Mouse (Mus musculus): ENCODE results near the gene Dgkg. TPM values are rescaled to one million over a fixed set of nuclear protein-coding genes. Genes with fewer than 3 reads are reported as not detected.

Gene Dgkg
- polyA plus RNA-seq, 1 experiment from 2014 or later = 2.1 TPM

- Histone ChIP-seq H3K9me3 (replicated peaks; ENCODE audit: control insufficient read depth, low read length) (no peaks in the 10 kb centered on the region), H3K36me3 (ENCODE audit: control insufficient read depth, insufficient read depth, low read length) (no peaks in the 10 kb centered on the region), H3K4me3 (ENCODE audit: low read depth, low read length) (no peak overlapping the region), H3K27ac (ENCODE audit: low read depth, low read length) (no peak overlapping the region), H3K9ac (ENCODE audit: low read length) (no peak overlapping the region), H3K4me2 (ENCODE audit: low read length) (no peak overlapping the region), H3K27me3 (replicated peaks; ENCODE audit: control insufficient read depth, insufficient read depth, low read length) (no peaks in the 10 kb centered on the region), H3K4me1 (ENCODE audit: control insufficient read depth, insufficient read depth, low read length) (no peaks in the 10 kb centered on the region)
- no peak for DNase-seq (ENCODE audit: low spot score)
- WGBS = 78% methylated on average over 3 of the region's 3 CpGs
- ATAC-seq = no peak
Observed at GRCm38 (mm10) chr16:22499447-22499846, 157.6 kb downstream of the Dgkg start.

DNA sequence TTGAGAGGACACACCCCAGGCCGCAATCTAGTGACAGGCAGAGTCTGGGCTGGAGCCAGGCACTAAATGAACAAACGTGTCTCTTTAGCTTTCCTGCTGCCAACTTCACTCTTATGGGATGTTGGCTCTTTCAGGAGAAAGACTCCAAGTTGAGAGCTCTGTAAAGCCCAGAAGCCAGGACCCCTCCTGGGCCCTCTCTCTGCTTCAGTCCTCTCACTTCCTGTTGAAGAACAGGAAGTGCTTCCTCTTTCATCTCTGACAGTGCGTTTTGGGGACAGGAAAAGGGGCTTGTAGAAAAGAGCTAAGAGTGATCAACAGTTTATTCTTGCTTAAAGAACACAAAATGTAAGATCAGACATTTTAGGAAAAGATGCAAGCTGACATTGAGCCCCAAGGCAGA lies 159.0 kb downstream of the Dgkg start:
- H3K9ac ChIP-seq (ENCODE audit: low read length) = no peak overlapping the region
- DNase-seq (ENCODE audit: low spot score) (no peak), ATAC-seq (no peak)
- H3K9me3 ChIP-seq (replicated peaks; ENCODE audit: control insufficient read depth, low read length) = no peaks in the 10 kb centered on the region
- no peaks in the 10 kb centered on the region; the same call in 1 of the 2 replicates for H3K4me1 ChIP-seq (ENCODE audit: control insufficient read depth, insufficient read depth, low read length)
- 65% methylated on average over 3 of the region's 3 CpGs for WGBS
- no peak overlapping the region for H3K27ac ChIP-seq (ENCODE audit: low read depth, low read length)
- H3K4me3 ChIP-seq (ENCODE audit: low read depth, low read length) = no peak overlapping the region
- H3K27me3 ChIP-seq (replicated peaks; ENCODE audit: control insufficient read depth, insufficient read depth, low read length) = no peaks in the 10 kb centered on the region
- no peak overlapping the region for H3K4me2 ChIP-seq (ENCODE audit: low read length)
- H3K36me3 ChIP-seq (ENCODE audit: control insufficient read depth, insufficient read depth, low read length) = no peaks in the 10 kb centered on the region

- DNase-seq (ENCODE audit: low spot score) = no peak
- H3K36me3 ChIP-seq (ENCODE audit: control insufficient read depth, insufficient read depth, low read length) = no peaks in the 10 kb centered on the region
- no peaks in the 10 kb centered on the region for H3K27me3 ChIP-seq (replicated peaks; ENCODE audit: control insufficient read depth, insufficient read depth, low read length)
- H3K4me1 ChIP-seq (ENCODE audit: control insufficient read depth, insufficient read depth, low read length) = no peaks in the 10 kb centered on the region; the same call in 1 of the 2 replicates
- no peak for ATAC-seq
- no peak overlapping the region for H3K4me2 ChIP-seq (ENCODE audit: low read length)
- WGBS = 90% methylated on average over 5 of the region's 5 CpGs
- no peak overlapping the region for H3K4me3 ChIP-seq (ENCODE audit: low read depth, low read length)
- no peak overlapping the region for H3K27ac ChIP-seq (ENCODE audit: low read depth, low read length)
- no peak overlapping the region for H3K9ac ChIP-seq (ENCODE audit: low read length)
- H3K9me3 ChIP-seq (replicated peaks; ENCODE audit: control insufficient read depth, low read length) = no peaks in the 10 kb centered on the region
Observed at GRCm38 (mm10) chr16:22495259-22495658, 161.8 kb downstream of the Dgkg start.

- H3K9me3 ChIP-seq (replicated peaks; ENCODE audit: control insufficient read depth, low read length) = no peaks in the 10 kb centered on the region
- no peaks in the 10 kb centered on the region for H3K36me3 ChIP-seq (ENCODE audit: control insufficient read depth, insufficient read depth, low read length)
- no peak overlapping the region for H3K27ac ChIP-seq (ENCODE audit: low read depth, low read length)
- ATAC-seq (no peak), DNase-seq (ENCODE audit: low spot score) (no peak)
- no peaks in the 10 kb centered on the region for H3K27me3 ChIP-seq (replicated peaks; ENCODE audit: control insufficient read depth, insufficient read depth, low read length)
- no peak overlapping the region for H3K9ac ChIP-seq (ENCODE audit: low read length)
- 73% methylated on average over 5 of the region's 5 CpGs for WGBS
- no peak overlapping the region for H3K4me3 ChIP-seq (ENCODE audit: low read depth, low read length)
- no peaks in the 10 kb centered on the region; the same call in 1 of the 2 replicates for H3K4me1 ChIP-seq (ENCODE audit: control insufficient read depth, insufficient read depth, low read length)
- H3K4me2 ChIP-seq (ENCODE audit: low read length) = no peak overlapping the region
Observed at GRCm38 (mm10) chr16:22494815-22495214, 162.2 kb downstream of the Dgkg start.

- 73% methylated on average over 4 of the region's 4 CpGs for WGBS
- Histone ChIP-seq H3K9ac (ENCODE audit: low read length) (no peak overlapping the region), H3K36me3 (ENCODE audit: control insufficient read depth, insufficient read depth, low read length) (no peaks in the 10 kb centered on the region), H3K27ac (ENCODE audit: low read depth, low read length) (no peak overlapping the region), H3K27me3 (replicated peaks; ENCODE audit: control insufficient read depth, insufficient read depth, low read length) (no peaks in the 10 kb centered on the region), H3K4me1 (ENCODE audit: control insufficient read depth, insufficient read depth, low read length) (no peaks in the 10 kb centered on the region; the same call in 1 of the 2 replicates), H3K9me3 (replicated peaks; ENCODE audit: control insufficient read depth, low read length) (no peaks in the 10 kb centered on the region), H3K4me3 (ENCODE audit: low read depth, low read length) (no peak overlapping the region), H3K4me2 (ENCODE audit: low read length) (no peak overlapping the region)
- DNase-seq (ENCODE audit: low spot score) (no peak), ATAC-seq (no peak)
Observed at GRCm38 (mm10) chr16:22493396-22493795, 163.6 kb downstream of the Dgkg start.

DNA sequence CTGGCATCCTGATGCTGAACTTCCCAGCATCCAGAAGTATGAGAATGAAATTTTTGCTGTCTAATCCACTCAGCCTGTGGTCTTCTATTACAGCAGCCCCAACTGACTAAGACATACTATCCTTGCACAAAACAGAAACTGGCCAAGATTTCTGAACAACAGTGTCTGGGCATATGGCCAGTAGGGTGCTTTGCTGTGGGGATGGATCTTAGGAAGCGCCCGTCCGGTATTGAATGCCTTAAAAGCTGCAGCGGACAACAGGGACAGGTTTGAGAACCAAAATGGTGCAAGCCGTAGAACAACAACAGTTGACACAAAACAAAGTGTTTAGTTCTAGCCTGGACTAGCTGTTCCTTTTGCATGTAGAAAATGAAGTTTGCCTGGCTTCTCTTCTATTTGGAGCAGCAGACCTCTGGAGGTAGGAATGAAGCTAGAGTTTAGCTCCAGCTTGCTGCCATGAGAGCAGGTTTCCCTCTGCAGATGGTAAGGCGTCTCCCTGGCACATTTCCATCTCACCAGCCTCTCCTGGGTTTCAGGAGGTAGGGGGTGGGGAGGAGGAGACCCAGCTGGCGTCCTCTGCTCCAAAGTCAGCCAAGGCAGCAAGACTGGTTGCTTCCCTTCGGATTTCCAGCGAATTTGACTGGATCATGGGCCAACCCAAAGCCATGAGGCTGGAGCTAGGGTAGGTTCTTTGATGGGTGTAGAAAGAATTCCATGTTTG lies 165.4 kb downstream of the Dgkg start:
- no peak overlapping the region for H3K4me3 ChIP-seq (ENCODE audit: low read depth, low read length)
- ATAC-seq (0 out of 2 replicates have a peak, but pooled peaks have one; percentile 44), DNase-seq (ENCODE audit: low spot score) (peak; percentile 74)
- WGBS = 71% methylated on average over 9 of the region's 9 CpGs
- no peak overlapping the region for H3K4me2 ChIP-seq (ENCODE audit: low read length)
- no peaks in the 10 kb centered on the region for H3K27me3 ChIP-seq (replicated peaks; ENCODE audit: control insufficient read depth, insufficient read depth, low read length)
- no peak overlapping the region for H3K27ac ChIP-seq (ENCODE audit: low read depth, low read length)
- H3K9me3 ChIP-seq (replicated peaks; ENCODE audit: control insufficient read depth, low read length) = no peaks in the 10 kb centered on the region
- no peak overlapping the region for H3K9ac ChIP-seq (ENCODE audit: low read length)
- H3K36me3 ChIP-seq (ENCODE audit: control insufficient read depth, insufficient read depth, low read length) = no peaks in the 10 kb centered on the region
- H3K4me1 ChIP-seq (ENCODE audit: control insufficient read depth, insufficient read depth, low read length) = no peaks in the 10 kb centered on the region; the same call in 1 of the 2 replicates

DNA sequence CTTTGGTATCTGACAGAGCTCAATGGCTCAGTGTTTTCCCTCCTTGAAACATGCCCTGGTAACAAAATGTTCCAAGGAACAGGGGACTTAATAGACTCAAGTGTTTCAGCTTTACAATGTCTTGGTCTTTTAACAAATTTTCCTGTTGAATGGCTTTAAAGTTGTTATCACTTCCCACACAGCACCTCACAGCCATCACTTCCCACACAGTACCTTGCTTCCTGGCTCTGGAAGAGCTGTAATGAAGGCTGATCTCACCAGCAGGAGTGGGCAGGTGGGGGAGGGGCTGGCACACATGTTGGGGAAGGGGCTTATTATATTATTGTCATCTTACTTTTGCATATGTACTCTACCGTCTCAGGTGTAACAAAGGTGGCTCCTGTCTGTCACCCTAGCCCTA lies 173.1 kb downstream of the Dgkg start:
- Histone ChIP-seq H3K27me3 (replicated peaks; ENCODE audit: control insufficient read depth, insufficient read depth, low read length) (no peaks in the 10 kb centered on the region), H3K4me3 (ENCODE audit: low read depth, low read length) (no peak overlapping the region), H3K36me3 (ENCODE audit: control insufficient read depth, insufficient read depth, low read length) (no peaks in the 10 kb centered on the region), H3K27ac (ENCODE audit: low read depth, low read length) (no peak overlapping the region), H3K4me2 (ENCODE audit: low read length) (no peak overlapping the region), H3K9me3 (replicated peaks; ENCODE audit: control insufficient read depth, low read length) (no peaks in the 10 kb centered on the region), H3K4me1 (ENCODE audit: control insufficient read depth, insufficient read depth, low read length) (no peaks in the 10 kb centered on the region), H3K9ac (ENCODE audit: low read length) (no peak overlapping the region)
- DNase-seq (ENCODE audit: low spot score) = no peak
- WGBS = 74% methylated on average over 1 of the region's 1 CpGs
- ATAC-seq = no peak

GRCm38 (mm10) chr16:22479322-22479721 lies 177.7 kb downstream of the Dgkg start:
- no peaks in the 10 kb centered on the region for H3K9me3 ChIP-seq (replicated peaks; ENCODE audit: control insufficient read depth, low read length)
- H3K36me3 ChIP-seq (ENCODE audit: control insufficient read depth, insufficient read depth, low read length) = no peaks in the 10 kb centered on the region
- ATAC-seq = no peak
- no peak for DNase-seq (ENCODE audit: low spot score)
- H3K4me2 ChIP-seq (ENCODE audit: low read length) = no peak overlapping the region
- no peak overlapping the region for H3K9ac ChIP-seq (ENCODE audit: low read length)
- H3K4me1 ChIP-seq (ENCODE audit: control insufficient read depth, insufficient read depth, low read length) = no peaks in the 10 kb centered on the region
- no peaks in the 10 kb centered on the region for H3K27me3 ChIP-seq (replicated peaks; ENCODE audit: control insufficient read depth, insufficient read depth, low read length)
- H3K4me3 ChIP-seq (ENCODE audit: low read depth, low read length) = no peak overlapping the region
- WGBS = 93% methylated on average over 8 of the region's 8 CpGs
- H3K27ac ChIP-seq (ENCODE audit: low read depth, low read length) = no peak overlapping the region

DNA sequence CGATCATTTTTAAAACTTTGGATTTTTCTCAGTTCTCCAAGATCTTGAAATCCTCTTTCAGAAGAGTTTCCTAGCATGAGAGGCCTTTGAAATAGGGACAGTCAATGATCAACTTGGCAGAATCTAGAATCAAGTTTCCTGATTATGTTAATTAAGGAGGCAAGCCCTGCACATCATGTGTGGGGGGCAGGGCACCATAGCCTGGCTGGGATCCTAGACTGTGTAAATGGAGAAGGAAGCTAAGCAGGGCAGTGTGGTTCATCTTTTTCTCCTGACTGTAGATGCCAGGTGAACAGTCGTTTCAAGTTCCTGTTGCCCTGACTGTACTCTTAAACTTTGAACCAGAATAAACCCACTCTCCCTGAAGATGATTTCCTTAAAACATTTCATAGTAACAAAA lies 185.3 kb downstream of the Dgkg start:
- 83% methylated on average over 2 of the region's 2 CpGs for WGBS
- no peak overlapping the region for H3K9ac ChIP-seq (ENCODE audit: low read length)
- no peaks in the 10 kb centered on the region for H3K4me1 ChIP-seq (ENCODE audit: control insufficient read depth, insufficient read depth, low read length)
- no peaks in the 10 kb centered on the region for H3K9me3 ChIP-seq (replicated peaks; ENCODE audit: control insufficient read depth, low read length)
- DNase-seq (ENCODE audit: low spot score) (no peak), ATAC-seq (no peak)
- no peaks in the 10 kb centered on the region for H3K27me3 ChIP-seq (replicated peaks; ENCODE audit: control insufficient read depth, insufficient read depth, low read length)
- H3K4me2 ChIP-seq (ENCODE audit: low read length) = no peak overlapping the region
- H3K36me3 ChIP-seq (ENCODE audit: control insufficient read depth, insufficient read depth, low read length) = no peaks in the 10 kb centered on the region
- no peak overlapping the region for H3K4me3 ChIP-seq (ENCODE audit: low read depth, low read length)
- H3K27ac ChIP-seq (ENCODE audit: low read depth, low read length) = no peak overlapping the region

Data from forebrain, embryonic 14.5 days (tissue).